Comparison of ENCODE assay signal across 14 mouse cellular contexts in genomic region chr1:88738931-88739330, GRCm38 (mm10).
"Had no signal": no experiment of that assay in that cellular context is flagged by ENCODE, and none has a peak within 500 bp of the region (broad histone marks: within the 10 kb centered on the region; RNA-seq: fewer than 3 reads in every experiment).

No protein-coding gene starts in this region.

- H3K4me3 ChIP-seq: megakaryocyte, embryonic 14.5 days; midbrain, embryonic 12.5 days; midbrain, embryonic 15.5 days; neural tube, embryonic 12.5 days; stomach, embryonic 15.5 days had no signal

- H3K9me3 ChIP-seq: megakaryocyte, embryonic 14.5 days; midbrain, embryonic 12.5 days; midbrain, embryonic 15.5 days; neural tube, embryonic 12.5 days; stomach, embryonic 15.5 days had no signal

- H3K36me3 ChIP-seq: midbrain, embryonic 12.5 days; midbrain, embryonic 15.5 days; neural tube, embryonic 12.5 days; stomach, embryonic 15.5 days had no signal

- ATAC-seq: liver, postnatal 0 days; midbrain, embryonic 15.5 days had no signal

- H3K4me1 ChIP-seq: megakaryocyte, embryonic 14.5 days; midbrain, embryonic 12.5 days; midbrain, embryonic 15.5 days; neural tube, embryonic 12.5 days; stomach, embryonic 15.5 days had no signal

- H3K9ac ChIP-seq: liver, postnatal 0 days; midbrain, embryonic 12.5 days; midbrain, embryonic 15.5 days; neural tube, embryonic 12.5 days; stomach, embryonic 15.5 days had no signal

- H3K4me2 ChIP-seq: midbrain, embryonic 12.5 days; midbrain, embryonic 15.5 days; neural tube, embryonic 12.5 days; stomach, embryonic 15.5 days had no signal

- H3K27ac ChIP-seq: macrophage; midbrain, embryonic 12.5 days; midbrain, embryonic 15.5 days; neural tube, embryonic 12.5 days; stomach, embryonic 15.5 days; stomach, postnatal 0 days had no signal

- H3K27me3 ChIP-seq: midbrain, embryonic 12.5 days; midbrain, embryonic 15.5 days; neural tube, embryonic 12.5 days; stomach, embryonic 15.5 days had no signal

- DNase-seq: liver, postnatal 0 days; lung, adult 2 months; lung, postnatal 10 days; right cerebral cortex, postnatal 14 days; thymus, adult 2 months; thymus, postnatal 25 days; thymus, postnatal 4 days had no signal
